Mouse (Mus musculus) hindbrain, embryonic 11.5 days (tissue): ENCODE measurements around the gene Gm4302. TPM values are rescaled to one million over a fixed set of nuclear protein-coding genes. Genes with fewer than 3 reads are reported as not detected.

ENCODE experiments used
- polyA plus RNA-seq: library from polyadenylated mRNA; unstranded; fragments of >200 nt; fragmentation: Nextera tagmentation; extraction: Ambion mirVana; gene quantifications from 2 replicates; pipeline ENCODE4 v1.2.1, GENCODE M21; 2014

Gm4302 gene
- polyA plus RNA-seq, 1 experiment from 2014 or later = not detected

Other genes starting within 250 kb of the Gm4302 start
- gene Gm4301, start 5.2 kb upstream of the Gm4302 start, polyA plus RNA-seq = not detected in 2 replicates
- not detected in 2 replicates for gene Gm4303, start 5.1 kb downstream of the Gm4302 start, polyA plus RNA-seq
- not detected in 2 replicates for gene Gm4305, start 10.3 kb downstream of the Gm4302 start, polyA plus RNA-seq
- gene Gm4307, start 20.5 kb downstream of the Gm4302 start, polyA plus RNA-seq = not detected in 2 replicates
- not detected in 2 replicates for gene Gm4312, start 41.7 kb downstream of the Gm4302 start, polyA plus RNA-seq
- gene Tmtc3, start 146.5 kb downstream of the Gm4302 start, polyA plus RNA-seq = 19.2 and 20.0 TPM in 2 replicates
- gene Cep290, start 146.7 kb downstream of the Gm4302 start, polyA plus RNA-seq = 7.4 and 8.9 TPM in 2 replicates
- gene 4930430F08Rik, start 249.6 kb downstream of the Gm4302 start, polyA plus RNA-seq = 10.5 and 12.2 TPM in 2 replicates
- not detected in 2 replicates for gene 1700017N19Rik, start 249.6 kb downstream of the Gm4302 start, polyA plus RNA-seq